Mouse (Mus musculus) liver, embryonic 14.5 days (tissue): ENCODE data around the gene Hbp1.

Experiments used
- CTCF ChIP-seq: IDR thresholded peaks from 2 replicates; pipeline ENCODE4 v1.5.1; 2016; ENCODE audit warnings: antibody characterized with exemption, low read depth, control low read depth
- EP300 ChIP-seq: IDR thresholded peaks from 2 replicates; pipeline ENCODE4 v1.6.1; 2016; ENCODE audit warnings: antibody characterized with exemption, low read depth

DNA sequence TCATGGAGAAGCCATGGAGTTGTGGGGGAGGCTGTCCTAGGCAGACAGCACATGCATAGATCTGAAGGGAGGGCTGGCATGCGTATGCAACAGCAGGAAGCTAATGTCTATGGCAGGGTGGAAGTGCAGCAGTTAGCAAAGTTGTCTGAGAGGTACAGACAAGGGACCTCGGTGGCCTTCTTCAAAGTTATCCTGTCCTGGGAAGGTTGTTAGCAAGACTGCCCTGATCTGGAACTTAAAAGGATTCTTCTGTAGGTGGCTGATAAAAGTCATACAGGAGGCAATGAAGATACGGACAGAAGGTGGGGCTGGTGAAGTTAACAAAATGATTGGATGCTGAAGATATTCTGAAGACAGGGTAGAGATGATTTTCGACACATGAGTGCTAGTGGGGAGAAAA is 16.1 kb upstream of the Hbp1 start:
- TF ChIP-seq CTCF (no peak), EP300 (peak; percentile 94)
